Mouse (Mus musculus) lung, postnatal 4 days (tissue): Measurements from ENCODE around the gene Prkaca.

Experiments
- DNase-seq, 2 experiments: peaks; one replicate each; pipeline ENCODE4 v3.0.0; 2021

The Prkaca gene

DNA sequence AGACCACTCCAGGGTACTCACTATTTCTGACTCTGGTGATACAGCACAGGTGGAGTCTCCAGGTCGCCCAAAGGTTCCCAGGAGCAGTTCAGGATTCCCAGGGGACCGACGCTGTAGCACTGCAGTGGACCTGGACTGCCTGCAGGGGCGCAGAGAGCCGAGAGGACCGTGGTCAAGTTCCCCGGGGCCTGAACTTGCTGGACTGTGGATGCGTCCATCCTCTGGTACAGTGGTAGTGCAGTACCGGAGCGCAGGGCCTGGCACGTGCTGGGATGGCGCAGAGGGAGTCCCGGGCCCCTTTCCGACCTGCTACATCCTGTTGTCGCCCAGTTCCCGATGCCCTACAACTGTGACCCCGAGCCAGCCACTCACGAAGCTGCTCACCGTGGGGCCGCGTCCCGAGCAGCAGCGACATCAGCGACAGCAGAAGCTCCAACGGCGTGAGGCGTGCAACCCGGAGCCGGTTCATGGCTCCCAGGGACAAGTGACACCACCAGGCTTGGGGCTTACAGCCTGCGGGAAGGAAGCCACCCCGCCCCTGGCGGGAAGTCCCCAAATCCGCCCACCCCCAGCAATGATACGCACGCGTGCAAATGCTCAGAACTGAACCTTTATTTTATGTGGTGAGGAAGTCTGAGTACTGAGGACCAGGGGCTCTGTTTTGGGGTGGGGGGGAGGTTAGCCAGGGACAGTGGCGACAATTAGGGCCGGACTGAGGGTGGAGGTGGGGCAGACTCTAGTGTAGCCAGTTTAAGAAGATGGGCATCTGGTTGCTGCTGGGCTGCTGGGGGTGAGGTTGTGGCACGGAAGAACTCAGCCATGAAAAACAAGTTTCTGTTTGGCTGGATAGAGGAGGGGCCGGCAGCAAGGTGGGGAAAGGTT lies 69.5 kb downstream of the Prkaca start, which contains the start of gene Il27ra:
TSS of gene Il27ra (minus strand) at position 524 of the 882 bp plus-strand sequence.
- DNase-seq = peak; percentile 77 to 83

DNA sequence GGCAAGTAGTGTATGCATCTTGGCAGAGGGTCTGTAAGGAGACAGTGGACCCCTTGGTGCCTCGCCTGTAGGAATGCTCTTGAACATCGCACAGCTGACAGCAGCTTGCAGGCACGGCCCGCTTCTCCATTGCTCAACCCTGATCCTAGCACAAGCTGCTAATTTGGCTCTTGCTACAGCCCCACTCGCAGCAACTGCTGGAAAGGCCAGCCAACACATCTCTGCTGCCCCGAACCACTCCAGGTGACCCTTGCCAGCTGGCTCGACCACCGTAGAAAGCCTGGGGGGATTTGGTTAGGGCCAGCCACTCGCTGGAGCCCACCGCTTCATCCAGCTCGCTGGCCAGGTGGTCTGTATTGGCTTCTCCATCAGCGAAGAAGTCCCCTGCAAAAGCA lies 70.2 kb downstream of the Prkaca start:
- DNase-seq = peak; percentile 37 to 74

DNA sequence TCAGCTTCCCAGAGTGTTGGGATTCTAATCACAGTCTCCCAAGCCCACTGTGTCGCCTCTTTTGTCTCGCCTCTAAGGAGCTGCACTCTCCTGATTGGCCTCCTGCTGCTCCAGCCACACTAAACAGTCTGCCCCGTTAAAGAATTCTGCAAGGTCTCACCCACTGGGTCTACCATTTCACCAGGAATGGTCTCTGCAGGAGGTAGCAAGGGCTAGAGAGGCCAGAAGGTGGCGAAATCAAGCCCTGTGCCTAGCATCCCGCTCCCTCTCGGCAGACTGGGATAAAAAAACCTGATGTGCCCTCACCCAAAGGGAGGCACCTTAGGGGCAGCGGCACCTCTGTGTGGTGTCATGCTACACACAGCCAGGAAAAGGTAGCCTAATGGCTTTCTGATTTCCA lies 71.3 kb downstream of the Prkaca start:
- no peak for DNase-seq

DNA sequence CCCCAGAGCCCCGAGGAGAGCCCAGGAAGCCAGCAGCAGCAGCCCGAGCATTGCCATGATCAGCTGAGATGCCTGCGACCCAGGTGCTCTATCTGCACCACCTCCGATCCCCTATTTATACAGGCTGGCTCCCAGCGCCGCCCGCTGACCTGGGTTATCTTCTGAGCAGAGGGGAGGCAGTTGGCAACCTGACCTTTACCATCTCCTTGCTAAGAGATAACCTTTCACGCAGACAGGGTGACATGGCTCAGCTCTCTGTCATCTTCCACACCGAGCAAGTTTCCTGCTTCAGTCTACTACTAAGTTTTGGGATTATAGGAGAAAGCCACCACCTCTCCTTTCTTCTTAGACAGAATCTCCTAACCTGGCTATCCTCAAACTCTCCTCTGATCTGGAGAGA lies 72.1 kb downstream of the Prkaca start, which contains the start of gene Rln3:
TSS of gene Rln3 (minus strand) at position 101 of the 400 bp plus-strand sequence.
- DNase-seq = no peak
